Mouse (Mus musculus) cerebellum, adult 2 months (tissue): Measurements from ENCODE around the gene Cryz.

Experiments
- CTCF ChIP-seq: fragments of 200-500 bp; IDR thresholded peaks from 2 replicates; pipeline ENCODE4 v1.5.1; 2011; ENCODE audit warnings: low read depth, mild to moderate bottlenecking, control low read depth, low read length, moderate library complexity, borderline replicate concordance; ENCODE audit not compliant: insufficient read depth
- POLR2A ChIP-seq: fragments of 200-500 bp; IDR thresholded peaks from 2 replicates; pipeline ENCODE4 v1.6.1; 2011; ENCODE audit warnings: low read length, control low read depth, borderline replicate concordance; ENCODE audit not compliant: insufficient read depth

- TF ChIP-seq CTCF = no peak
- TF ChIP-seq POLR2A = no peak
Observed at GRCm38 (mm10) chr3:154548868-154549301, 47.6 kb upstream of the Cryz start.
